Mouse (Mus musculus) bone marrow, adult 2 months (tissue): ENCODE data around the gene Smim8. TPM values are rescaled to one million over a fixed set of nuclear protein-coding genes. Genes with fewer than 3 reads are reported as not detected.

ENCODE experiments used
- H3K27ac ChIP-seq: fragments of 200-500 bp; 2 replicates; pipeline ENCODE4 v1.5.1; 2012; ENCODE audit warnings: low read depth, mild to moderate bottlenecking, control low read depth, inconsistent platforms, low read length; ENCODE audit not compliant: control insufficient read depth, poor library complexity, insufficient read depth
- H3K4me1 ChIP-seq: fragments of 200-500 bp; 2 replicates; pipeline ENCODE4 v1.6.1; 2011; ENCODE audit warnings: low read length; ENCODE audit not compliant: control insufficient read depth, insufficient read depth
- H3K4me3 ChIP-seq: fragments of 200-500 bp; replicated peaks from 2 replicates; pipeline ENCODE3; 2011; ENCODE audit warnings: mild to moderate bottlenecking, low read depth, low read length, control low read depth; ENCODE audit not compliant: control insufficient read depth
- CTCF ChIP-seq: fragments of 200-500 bp; IDR thresholded peaks from 2 replicates; pipeline ENCODE4 v1.5.1; 2011; ENCODE audit warnings: low read length, control low read depth; ENCODE audit not compliant: control insufficient read depth, insufficient read depth
- POLR2A ChIP-seq: fragments of 200-500 bp; IDR thresholded peaks from 2 replicates; pipeline ENCODE4 v1.6.1; 2011; ENCODE audit warnings: low read depth, mild to moderate bottlenecking, control low read depth, low read length, borderline replicate concordance; ENCODE audit not compliant: control insufficient read depth
- WGBS: fragments of 180-500 bp; shearing (Covaris S2); methylation state at CpG from one replicate; pipeline ENCODE4 v1.1.7; 2018; 5-methylcytosine and 5-hydroxymethylcytosine counted together
- polyA plus RNA-seq: library from polyadenylated mRNA; stranded (reverse); fragments of >200 nt; gene quantifications from 2 replicates; pipeline ENCODE4 v1.2.4, GENCODE M21; 2011; ENCODE audit warnings: low replicate concordance; ENCODE audit not compliant: missing spikeins, insufficient read depth, insufficient read length

Gene Smim8
- 11.6 and 17.2 TPM in 2 replicates for polyA plus RNA-seq

- H3K4me1 ChIP-seq = no peaks in the 10 kb centered on the region; the same call in 1 of the 2 replicates
- WGBS = 5% methylated on average over 40 of the region's 40 CpGs
- TF ChIP-seq CTCF (peak; percentile 82), POLR2A (peak; percentile 78; the same call in 1 of the 2 replicates)
These were observed at the start of gene Smim8 for GRCm38 (mm10) chr4:34777677-34778527. Smim8 (minus strand) TSS chr4:34778423.

GRCm38 (mm10) chr4:34823901-34824300, 45.7 kb upstream of the Smim8 start:
- H3K4me1 ChIP-seq = no peaks in the 10 kb centered on the region
- WGBS = 97% methylated on average over 1 of the region's 1 CpGs
- TF ChIP-seq POLR2A (no peak), CTCF (no peak)
- H3K27ac ChIP-seq = no peak overlapping the region
- H3K4me3 ChIP-seq = no peak overlapping the region

More at GRCm38 (mm10) chr4:34777677-34778527, at the start of gene Smim8:
- H3K4me3 ChIP-seq = peak within 1 kb of the TSS; percentile 86
- H3K27ac ChIP-seq = peak within 1 kb of the TSS; percentile 74

GRCm38 (mm10) chr4:34819904-34820303, 41.7 kb upstream of the Smim8 start:
- no peak for TF ChIP-seq CTCF
- TF ChIP-seq POLR2A = no peak
- Histone ChIP-seq H3K4me1 (no peaks in the 10 kb centered on the region), H3K4me3 (no peak overlapping the region), H3K27ac (no peak overlapping the region)
- WGBS = 89% methylated on average over 4 of the region's 4 CpGs

GRCm38 (mm10) chr4:34801166-34802034, 23.2 kb upstream of the Smim8 start:
- Histone ChIP-seq H3K27ac (no peak overlapping the region), H3K4me1 (no peaks in the 10 kb centered on the region; the same call in 1 of the 2 replicates), H3K4me3 (no peak overlapping the region)
- 80% methylated on average over 14 of the region's 14 CpGs for WGBS
- TF ChIP-seq CTCF = no peak
- no peak for TF ChIP-seq POLR2A

GRCm38 (mm10) chr4:34798005-34798404, 19.8 kb upstream of the Smim8 start:
- WGBS = 56% methylated on average over 2 of the region's 2 CpGs
- no peak overlapping the region for H3K4me3 ChIP-seq
- TF ChIP-seq POLR2A = no peak
- TF ChIP-seq CTCF = no peak
- no peak overlapping the region for H3K27ac ChIP-seq
- H3K4me1 ChIP-seq = no peaks in the 10 kb centered on the region; the same call in 1 of the 2 replicates

GRCm38 (mm10) chr4:34797294-34797983, 19.2 kb upstream of the Smim8 start:
- Histone ChIP-seq H3K4me3 (no peak overlapping the region), H3K27ac (no peak overlapping the region), H3K4me1 (no peaks in the 10 kb centered on the region; the same call in 1 of the 2 replicates)
- TF ChIP-seq POLR2A (no peak), CTCF (no peak)
- 57% methylated on average over 8 of the region's 8 CpGs for WGBS

GRCm38 (mm10) chr4:34796294-34796693, 18.1 kb upstream of the Smim8 start:
- WGBS = 85% methylated on average over 5 of the region's 5 CpGs
- TF ChIP-seq CTCF = no peak
- no peak for TF ChIP-seq POLR2A
- Histone ChIP-seq H3K27ac (no peak overlapping the region), H3K4me3 (no peak overlapping the region), H3K4me1 (no peaks in the 10 kb centered on the region; the same call in 1 of the 2 replicates)
